Mouse (Mus musculus): Measurements from ENCODE around the gene Nek1. TPM values are rescaled to one million over a fixed set of nuclear protein-coding genes. Genes with fewer than 3 reads are reported as not detected.

The Nek1 gene
- 10 to 100 TPM; 27.6 to 29.7 TPM for total RNA-seq (2021)
- long read RNA-seq, experiment 1, full-length matches to known transcripts: 1 of 7 reads
- long read RNA-seq, experiment 1, partial matches to known transcripts: 3 of 7 reads
- long read RNA-seq, experiment 1, other reads (novel, unspliced or antisense): 3 of 7 reads
- long read RNA-seq, experiment 2, full-length matches to known transcripts: 6 of 11 reads
- long read RNA-seq, experiment 2, partial matches to known transcripts: 2 of 11 reads
- long read RNA-seq, experiment 2, other reads (novel, unspliced or antisense): 3 of 11 reads

DNA sequence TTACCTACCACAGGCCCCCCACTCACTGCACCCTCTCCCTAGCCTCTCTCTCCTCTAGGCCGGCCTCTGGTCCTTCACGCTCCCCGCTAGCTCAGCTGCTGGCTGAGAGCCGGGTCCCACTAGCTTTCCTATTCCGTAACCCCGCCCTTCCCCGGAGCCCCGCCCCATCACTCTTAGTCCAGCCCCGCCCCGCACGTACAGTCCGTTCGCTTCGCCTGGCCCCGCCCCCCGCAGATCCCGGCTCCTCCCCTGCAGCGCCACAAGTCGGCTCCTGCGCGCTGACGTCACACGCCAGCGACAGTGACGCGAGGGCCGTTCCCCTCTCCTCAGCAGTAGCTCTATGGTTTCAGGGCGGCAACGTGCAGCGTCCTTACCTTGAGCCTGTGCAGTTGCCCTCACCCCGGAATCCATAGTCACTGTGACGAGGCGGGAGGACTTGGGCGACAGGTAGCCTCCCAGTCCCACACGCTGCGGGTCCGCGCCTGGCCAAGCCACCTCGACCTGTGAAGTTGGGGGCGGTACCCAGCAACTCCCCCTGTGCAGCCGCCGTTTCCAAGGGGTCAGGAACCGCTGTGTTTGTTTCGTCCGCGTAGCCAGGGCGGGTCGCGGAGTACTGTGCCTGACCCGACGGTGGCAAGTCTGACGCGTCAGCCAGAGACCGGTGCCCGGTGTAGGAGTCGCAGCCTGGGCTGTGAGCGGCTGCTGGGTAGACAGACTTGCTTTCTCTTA lies at the start of gene Nek1:
Nek1 (plus strand) TSS at position 286 of the 729 bp plus-strand sequence.
- peak; percentile 93 to 98 for DNase-seq (ENCODE audit: low spot score in 2 of 2)

DNA sequence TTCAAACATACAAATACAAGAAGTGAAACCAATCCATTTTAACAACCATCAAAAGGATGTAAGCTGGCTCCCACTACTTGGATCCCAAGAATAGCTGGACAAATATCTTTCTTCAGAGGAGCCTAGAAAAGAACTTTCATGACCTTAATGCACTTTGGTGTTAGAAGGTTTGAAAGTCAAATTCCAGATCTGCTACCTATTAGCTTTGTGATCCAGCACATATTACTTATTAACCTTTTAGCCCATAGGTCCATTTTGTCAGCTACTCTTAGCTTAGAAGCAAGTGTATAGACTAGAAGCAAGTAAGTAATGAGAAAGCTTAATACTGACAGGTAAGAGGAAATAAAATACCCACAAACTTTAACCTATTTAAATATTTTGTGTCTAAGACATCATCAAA lies 45.5 kb upstream of the Nek1 start:
- DNase-seq (ENCODE audit: low spot score in 2 of 2): no peak

DNA sequence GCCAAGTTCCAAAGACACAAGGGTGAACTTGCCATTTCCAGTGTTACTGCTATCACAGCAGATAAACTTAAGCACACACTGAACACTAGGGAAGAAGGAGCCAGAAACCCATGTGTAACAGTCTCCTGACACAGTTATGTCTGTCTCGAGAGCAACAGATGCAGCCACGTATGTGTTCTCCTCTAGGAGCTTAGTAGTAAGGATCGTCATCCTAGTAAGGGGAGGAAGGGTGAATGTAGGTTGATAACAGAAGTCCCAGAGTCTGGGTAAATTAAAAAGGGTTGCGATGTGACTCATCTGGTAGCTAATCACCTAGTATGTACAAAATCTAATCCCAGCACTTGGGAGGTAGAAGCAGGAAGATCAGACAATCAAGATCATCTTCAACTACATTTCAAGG lies 43.1 kb upstream of the Nek1 start:
- no peak for DNase-seq (ENCODE audit: low spot score in 2 of 2)

DNA sequence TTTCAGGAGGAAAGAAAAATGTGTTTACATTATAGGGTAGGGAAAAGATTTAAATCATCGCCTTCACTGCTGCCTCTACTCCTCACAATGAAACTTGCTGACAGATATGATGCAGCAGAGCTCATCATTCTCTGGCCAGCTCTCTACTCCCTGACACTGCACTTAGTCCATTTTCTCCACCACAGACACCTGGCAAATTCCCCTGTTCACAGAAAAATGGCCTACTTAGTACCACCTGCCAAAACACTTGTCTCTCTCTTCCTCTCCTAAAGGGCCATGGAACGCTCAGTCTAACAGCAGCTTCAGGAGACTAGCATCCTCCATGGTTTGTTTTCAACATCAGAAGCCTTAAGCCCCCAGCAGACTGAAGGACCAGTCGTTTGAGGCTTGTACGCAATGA lies 41.7 kb upstream of the Nek1 start:
- DNase-seq (ENCODE audit: low spot score in 2 of 2): no peak

DNA sequence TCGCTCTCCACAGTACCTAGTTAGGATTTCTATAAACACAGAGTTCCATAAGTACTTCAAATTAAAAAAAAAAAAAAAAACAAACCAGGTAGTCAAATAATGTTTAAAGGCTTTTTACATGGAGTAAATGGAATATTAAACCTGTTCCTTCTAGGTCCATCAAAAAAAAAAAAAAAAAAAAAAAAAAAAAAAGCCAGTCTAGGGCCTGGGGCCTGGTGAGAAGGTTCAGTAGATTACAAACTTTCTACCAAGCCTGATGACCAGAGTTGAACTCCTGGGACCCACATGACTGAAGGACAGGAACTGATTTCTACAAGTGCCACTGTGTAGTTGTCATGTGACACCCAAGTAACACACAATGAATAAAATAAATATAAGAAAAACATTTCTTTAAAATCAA lies 41.2 kb upstream of the Nek1 start:
- no peak for DNase-seq (ENCODE audit: low spot score in 2 of 2)

DNA sequence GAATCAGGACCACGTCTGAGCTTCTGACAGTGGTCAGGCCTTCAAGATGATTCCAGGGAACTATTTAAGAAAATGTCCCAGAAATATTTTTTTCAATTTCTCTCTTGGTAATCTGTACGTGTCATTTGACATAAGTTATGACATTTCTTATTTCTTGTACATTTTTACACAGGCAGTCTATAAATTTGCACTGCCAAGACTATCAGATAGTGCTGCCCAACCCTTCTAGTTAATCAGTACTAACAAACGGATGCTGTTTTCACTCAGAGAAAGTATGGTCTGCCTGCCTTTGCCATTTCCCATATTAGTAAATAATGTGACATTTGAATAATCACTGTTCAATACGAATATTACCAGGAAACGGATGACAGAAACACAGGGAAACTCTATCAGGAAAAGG lies 40.2 kb upstream of the Nek1 start:
- DNase-seq (ENCODE audit: low spot score in 2 of 2): no peak

DNA sequence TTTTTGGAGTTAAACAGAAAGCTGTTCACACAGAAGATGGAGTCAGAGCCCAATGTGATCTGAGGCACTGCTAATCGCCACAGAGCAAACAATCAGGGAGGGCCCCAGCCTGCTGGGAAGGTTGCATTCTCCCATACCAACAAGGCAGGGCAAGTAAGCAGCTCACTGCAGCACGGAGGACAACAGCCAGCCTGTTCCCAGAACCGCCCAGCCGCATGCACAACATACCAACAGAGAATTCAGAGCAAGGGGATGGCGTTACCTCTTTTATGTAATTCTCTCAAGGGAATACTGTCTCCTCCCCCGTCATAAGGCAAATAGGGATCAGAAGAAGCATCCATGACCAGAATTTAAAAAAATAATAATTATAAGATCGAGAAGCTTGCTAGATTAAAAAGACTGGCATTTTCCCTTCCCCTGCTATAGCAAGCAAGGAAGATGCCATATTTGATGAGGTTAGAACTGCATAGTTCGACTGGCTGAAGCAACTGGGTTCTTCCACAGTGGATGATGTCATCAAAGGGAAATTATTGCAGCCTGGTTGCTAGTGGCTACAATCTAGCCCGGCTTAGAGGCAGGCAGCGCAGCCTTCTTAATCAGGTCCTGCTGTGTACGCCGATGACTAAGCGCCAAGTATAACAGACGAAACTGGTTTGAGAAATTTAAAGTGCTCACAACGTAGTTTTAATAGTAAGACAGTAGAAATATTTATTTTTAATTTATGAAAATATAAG lies 38.5 kb upstream of the Nek1 start:
- DNase-seq (ENCODE audit: low spot score in 2 of 2): peak; percentile 67 to 90

DNA sequence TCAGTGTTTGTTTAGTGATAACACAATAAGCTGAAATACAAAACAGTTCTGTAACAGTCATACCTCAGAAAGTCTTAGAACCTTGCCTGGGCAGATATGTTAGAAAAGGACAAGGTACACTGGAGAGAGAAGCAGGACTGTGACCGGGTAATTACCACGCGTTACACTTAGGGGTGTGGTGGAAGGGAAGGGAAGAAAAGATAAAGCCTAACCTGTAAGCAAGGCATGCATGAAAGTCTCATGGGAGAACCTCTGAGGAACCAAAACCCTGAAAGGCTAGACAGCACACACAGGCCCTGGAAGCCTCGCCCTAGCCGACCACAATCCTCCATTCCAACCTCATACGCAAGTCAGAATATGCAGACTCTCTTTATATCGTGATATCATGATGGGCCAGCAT lies 36.1 kb upstream of the Nek1 start:
- no peak for DNase-seq (ENCODE audit: low spot score in 2 of 2)

DNA sequence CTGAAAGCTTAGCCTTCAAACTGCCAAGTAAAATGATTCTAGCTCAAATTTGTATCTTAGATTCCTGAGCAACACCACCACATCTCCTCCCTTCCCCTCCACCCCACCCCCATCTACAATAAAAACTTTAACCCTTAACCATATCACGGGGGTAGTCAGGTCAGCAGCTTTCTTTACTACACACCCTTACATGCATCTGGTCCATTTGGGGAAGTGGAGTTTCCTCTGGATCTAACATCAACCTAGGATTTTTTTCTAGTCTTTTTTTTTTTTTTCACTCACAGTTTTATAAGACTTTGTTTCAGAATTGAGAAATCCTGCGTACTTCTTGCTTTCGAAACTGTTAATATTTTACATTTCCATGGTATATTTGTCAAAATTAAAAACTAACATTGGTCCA lies 30.2 kb upstream of the Nek1 start:
- DNase-seq (ENCODE audit: low spot score in 2 of 2): no peak

DNA sequence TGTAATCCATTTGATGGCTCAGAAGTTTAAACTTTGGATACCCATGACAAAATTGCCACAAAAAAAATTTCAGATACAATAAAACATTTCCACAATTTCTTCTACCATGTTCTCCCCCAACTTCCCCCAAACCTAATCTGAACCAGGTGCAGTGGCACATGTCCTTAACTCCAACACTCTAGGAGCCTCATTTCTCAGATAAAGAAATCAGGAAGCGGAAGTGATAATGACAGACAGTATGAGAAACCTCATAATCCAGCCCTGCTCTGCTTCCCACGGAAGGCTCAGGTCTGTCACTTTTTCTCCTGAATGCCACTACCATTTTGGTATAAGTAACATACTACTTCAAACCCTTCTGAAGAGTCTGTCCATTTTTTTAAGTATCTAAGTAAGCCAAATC lies 29.1 kb upstream of the Nek1 start:
- no peak for DNase-seq (ENCODE audit: low spot score in 2 of 2)

DNA sequence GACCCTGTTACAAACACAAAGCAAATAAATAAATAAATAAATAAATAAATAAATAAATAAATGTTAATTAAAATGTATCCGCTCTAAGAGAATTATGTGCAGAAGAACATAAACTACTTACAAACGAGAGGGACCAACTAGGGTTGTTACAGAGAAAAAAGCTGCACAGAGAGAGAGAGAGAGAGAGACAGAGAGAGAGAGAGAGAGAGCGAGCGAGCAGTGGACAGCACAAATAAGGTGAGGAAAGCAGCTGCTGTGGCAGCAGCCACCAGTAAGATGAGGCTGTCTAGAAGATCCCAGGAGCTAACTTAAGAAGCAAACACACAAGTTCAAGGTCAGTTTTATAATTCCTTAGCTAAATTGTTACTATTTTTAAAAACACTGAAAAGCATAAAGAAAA lies 28.5 kb upstream of the Nek1 start:
- DNase-seq (ENCODE audit: low spot score in 2 of 2): no peak

DNA sequence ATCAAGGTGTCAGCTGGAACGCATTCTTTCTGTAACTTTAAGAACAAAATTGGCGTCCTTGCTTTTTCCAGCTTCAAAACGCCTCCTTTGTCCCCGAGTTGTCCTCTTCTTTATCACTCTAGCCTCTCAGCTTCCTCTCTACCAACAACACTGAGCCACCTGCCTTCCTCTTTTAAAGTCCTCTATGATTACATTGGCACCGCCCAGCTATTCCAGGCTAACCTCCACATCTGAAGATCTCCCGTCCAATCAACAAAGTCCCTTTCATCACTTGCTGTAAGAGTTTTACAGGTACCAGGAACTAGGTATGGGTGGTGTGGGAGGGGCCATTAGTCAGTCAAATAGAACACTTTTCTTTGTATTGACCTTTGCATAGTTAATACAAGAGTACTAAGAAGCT lies 27.7 kb upstream of the Nek1 start:
- DNase-seq (ENCODE audit: low spot score in 2 of 2): no peak

DNA sequence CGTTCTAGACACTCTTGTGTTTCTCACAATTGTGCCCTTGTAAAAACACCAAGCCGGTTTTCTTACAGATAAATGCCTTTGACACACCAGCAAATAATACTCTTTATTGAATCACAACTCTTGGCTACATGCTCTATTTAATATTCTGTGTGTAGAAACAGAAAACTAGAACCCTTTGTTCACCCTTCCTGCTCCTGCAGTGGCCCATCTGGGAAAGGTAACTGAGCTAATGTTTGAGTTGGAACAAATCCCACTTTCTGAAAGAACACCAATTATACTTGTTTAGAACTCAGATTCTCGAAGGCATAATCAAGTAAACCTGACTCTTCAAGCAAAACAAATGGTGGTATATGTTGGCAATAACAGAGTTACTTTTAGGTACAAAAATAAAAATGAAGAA lies 27.3 kb upstream of the Nek1 start:
- DNase-seq (ENCODE audit: low spot score in 2 of 2): no peak

DNA sequence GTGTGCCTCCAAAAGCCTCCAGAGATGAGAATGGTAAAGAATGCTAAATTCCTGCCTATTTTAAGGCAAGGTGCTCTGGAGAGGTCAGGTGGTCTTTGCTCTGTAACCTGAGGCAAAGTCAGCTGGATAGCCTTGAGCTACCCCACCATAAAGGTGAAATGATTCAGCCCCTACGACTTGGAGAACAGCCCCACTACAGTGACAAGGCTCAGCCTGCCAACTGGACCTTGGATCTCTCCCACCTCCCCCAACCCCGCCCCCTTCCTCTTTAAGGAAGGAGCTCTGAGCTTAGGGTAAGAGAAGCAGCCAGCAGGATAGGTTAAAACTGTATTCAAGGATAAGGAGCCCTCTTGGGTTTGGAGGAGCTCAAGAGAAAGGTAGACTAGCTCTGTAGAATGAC lies 23.9 kb upstream of the Nek1 start:
- no peak for DNase-seq (ENCODE audit: low spot score in 2 of 2)

DNA sequence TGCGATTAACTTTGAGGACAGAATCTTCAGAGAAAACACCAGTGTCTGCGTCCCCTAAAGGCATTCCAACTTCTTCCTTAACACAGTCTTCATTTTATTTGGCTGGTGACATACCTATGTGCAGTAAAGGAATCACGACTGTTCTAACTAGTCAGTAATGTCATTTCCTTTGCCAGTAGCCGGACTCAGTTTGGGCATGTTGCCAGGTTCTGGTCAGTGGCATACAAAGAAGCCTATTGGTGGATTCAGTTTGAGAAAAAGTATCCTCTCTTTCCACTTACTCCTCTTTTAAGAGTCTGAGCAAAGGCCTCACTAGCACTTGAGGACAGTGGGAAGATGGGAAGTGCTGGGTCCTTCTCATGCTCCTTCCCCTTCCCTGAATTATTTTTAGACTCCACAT lies 21.2 kb upstream of the Nek1 start:
- peak in 1 of 2 experiments; percentile 39 for DNase-seq (ENCODE audit: low spot score in 2 of 2)

DNA sequence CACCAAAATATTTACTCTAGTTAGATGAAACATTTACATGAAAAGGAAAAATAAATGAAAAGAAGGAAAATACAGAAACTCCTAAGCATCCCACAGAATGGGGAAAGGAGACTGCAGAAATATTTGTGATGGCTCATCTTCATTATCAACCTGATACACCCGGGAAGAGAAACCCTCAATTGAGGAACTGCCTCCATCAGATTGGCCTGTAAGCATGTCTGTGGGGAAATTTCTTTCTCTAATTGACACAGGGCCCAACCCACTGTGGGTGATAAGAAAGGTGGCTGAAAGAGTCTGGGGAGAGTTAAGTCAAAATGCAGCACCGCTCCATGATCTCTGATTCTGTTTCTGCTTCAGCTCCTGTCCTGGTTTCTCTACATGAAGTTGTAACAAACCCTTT lies 19.5 kb upstream of the Nek1 start:
- no peak for DNase-seq (ENCODE audit: low spot score in 2 of 2)

DNA sequence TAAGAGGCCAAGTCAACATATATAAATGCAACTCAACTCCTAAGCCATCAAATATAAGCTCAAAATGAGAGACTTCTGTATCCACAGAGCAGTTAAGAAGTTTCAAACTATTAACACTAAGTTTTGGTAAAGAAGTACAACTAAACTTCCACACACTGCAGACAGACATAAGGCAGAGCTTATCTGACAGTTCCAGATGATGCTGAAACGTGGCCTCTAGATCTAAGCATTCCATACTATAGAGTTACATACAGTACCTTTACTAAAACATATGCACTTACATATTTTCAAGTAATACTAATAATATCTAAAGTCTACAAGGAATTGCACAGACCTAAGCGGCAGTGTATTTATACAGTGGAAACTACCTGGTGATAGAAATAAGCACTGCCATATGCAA lies 18.2 kb upstream of the Nek1 start:
- DNase-seq (ENCODE audit: low spot score in 2 of 2): no peak

DNA sequence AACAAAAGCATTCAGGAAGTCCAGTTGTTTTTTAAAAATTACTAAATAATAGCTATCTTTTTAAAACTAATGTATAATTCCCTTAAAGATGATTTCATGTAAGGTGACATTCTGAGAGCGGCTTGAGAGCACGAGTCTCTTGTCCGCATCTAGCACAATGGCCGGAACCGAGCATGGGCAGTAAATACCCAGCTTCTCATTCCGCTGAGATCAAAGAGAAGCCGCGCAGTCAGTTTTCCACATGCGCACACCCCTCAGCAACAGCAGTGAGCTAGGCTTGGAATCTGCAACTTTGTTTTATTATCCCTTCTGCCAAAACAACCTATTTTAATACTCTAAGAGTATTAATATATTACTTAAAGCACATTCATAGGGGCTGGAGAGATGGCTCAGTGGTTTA lies 16.2 kb upstream of the Nek1 start:
- no peak for DNase-seq (ENCODE audit: low spot score in 2 of 2)

DNA sequence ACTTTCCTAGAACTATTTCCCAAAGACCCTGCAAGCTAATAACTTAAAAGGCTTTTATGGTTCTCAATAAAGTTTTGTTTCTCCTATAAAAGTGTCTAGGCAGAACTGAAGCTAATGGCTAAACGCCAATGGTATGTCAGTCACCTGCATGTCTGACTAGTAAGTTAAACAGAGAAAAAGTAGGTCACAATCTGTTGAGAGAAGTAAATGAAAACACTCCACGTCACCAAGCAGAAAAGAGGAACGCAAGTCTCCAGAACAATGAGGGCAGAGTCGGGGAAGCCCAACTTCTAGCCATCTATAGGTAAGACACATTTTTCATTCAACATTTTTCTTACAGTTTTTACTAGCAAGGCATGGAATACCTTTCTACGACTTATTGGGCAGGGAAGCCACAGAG lies 14.5 kb upstream of the Nek1 start:
- no peak for DNase-seq (ENCODE audit: low spot score in 2 of 2)

DNA sequence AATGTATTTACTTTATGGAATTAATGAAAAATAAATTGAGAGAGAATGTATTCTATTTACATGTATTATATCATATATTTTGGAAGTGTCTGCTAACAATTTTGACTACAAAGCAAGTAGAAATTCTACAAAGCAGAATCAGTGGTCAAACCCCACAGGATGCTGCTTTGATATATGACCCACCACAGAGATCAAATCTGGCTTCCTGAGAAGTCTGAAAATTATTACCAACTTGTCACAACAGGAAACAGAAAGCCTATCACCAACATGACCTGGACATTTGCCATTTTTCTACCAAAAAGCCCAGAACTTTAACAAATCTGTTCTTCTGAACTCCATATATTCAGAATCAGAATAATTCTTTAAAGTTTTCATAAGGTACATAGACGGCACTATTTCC lies 11.6 kb upstream of the Nek1 start:
- DNase-seq (ENCODE audit: low spot score in 2 of 2): no peak

DNA sequence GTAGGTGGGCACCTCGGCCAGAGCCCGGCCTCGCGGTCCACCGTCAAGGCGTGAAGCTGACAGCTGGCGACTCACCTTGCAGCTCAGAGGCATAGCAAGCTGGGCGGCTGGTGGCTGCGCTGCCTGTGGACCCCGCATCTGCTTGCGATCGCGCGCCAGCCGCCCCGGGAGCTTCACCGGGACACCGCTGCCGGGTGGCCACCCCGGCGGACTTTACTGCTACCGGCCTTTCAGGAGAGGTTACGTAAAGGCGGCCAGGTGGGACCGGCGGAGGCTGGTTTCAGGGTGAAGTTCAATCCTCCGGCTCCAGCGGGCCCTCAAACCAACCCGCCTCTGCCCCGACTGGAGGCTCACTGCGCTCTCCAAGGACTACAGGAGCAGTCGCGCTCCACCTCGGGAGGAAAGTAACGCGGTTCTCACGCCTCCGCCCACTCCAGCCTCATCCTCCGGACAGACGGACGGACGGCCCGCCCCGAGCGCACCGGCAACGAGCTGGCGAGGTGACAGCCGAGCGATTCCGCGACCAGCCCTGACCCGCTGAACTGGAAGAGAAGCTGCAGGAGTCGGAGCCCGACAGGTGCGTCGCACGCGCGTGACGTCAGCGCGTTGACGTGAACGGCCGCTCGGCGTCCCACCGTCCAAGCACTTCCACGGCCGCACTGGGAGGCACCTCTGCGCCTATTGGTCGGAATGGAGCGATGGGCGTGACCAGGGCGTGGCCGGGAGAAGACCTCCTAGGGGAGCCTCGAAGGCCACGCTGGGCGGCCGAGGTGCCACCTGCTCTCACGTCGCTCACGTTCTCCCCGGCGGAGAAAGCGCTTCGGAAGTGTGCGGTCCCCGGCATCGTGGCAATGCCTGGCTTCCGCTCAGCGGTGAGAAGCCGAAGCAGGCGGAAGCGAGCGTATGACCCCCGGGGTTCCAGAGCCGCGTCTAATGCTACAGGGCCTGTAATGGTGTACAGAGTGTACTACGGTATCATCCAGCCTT lies 10.0 kb upstream of the Nek1 start, which contains the start of gene Clcn3:
Clcn3 (minus strand) TSS at position 600 of the 987 bp plus-strand sequence.
- peak; percentile 96 to 97 for DNase-seq (ENCODE audit: low spot score in 2 of 2)

Data from layer of hippocampus, postnatal 14 days (tissue).